Mouse (Mus musculus) stomach, postnatal 0 days (tissue): ENCODE measurements around the gene Mef2c.

ENCODE experiments used
- CTCF ChIP-seq: IDR thresholded peaks from 2 replicates; pipeline ENCODE4 v1.5.1; 2016; ENCODE audit warnings: antibody characterized with exemption, low read depth, mild to moderate bottlenecking, moderate library complexity
- EP300 ChIP-seq: optimal IDR thresholded peaks from 2 replicates; pipeline ENCODE3; 2016; ENCODE audit warnings: antibody characterized with exemption

DNA sequence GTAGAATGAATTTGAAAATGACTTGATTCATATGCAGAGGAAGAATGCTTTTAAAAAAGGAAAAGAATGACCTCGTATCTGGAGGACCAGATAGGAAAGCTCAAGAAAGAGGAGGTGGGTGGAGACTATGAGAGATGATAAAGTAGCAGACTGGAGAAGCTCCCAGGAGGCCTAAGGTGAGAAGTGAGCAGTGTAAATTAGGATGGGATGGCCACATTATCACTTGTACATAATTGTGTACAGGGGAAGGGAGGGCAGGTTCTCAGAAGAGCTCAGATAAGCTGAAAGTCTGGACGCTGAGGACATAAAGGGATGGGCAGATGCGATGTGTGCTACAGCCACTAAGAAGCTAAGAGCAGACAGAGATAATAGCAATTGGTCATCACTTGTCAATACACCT lies 124.3 kb downstream of the Mef2c start:
- TF ChIP-seq CTCF (no peak), EP300 (no peak)
